Mouse (Mus musculus) embryonic fibroblast, embryonic 13.5 days (primary cell): ENCODE measurements around the gene Myo5c. TPM values are rescaled to one million over a fixed set of nuclear protein-coding genes. Genes with fewer than 3 reads are reported as not detected.

ENCODE experiments used
- H3K27ac ChIP-seq: 2 replicates; pipeline ENCODE4 v1.5.1; 2012; ENCODE audit warnings: low read length, control low read depth, inconsistent platforms; ENCODE audit not compliant: insufficient read depth
- H3K4me1 ChIP-seq: 2 replicates; pipeline ENCODE4 v1.6.1; 2011; ENCODE audit warnings: low read length; ENCODE audit not compliant: control insufficient read depth, insufficient read depth
- H3K4me3 ChIP-seq: 2 replicates; pipeline ENCODE4 v1.5.1; 2011; ENCODE audit warnings: mild to moderate bottlenecking, control low read depth, low read length; ENCODE audit not compliant: insufficient read depth
- CTCF ChIP-seq: IDR thresholded peaks from 2 replicates; pipeline ENCODE4 v1.5.1; 2011; ENCODE audit warnings: mild to moderate bottlenecking, control low read depth, low read length, moderate library complexity, borderline replicate concordance; ENCODE audit not compliant: insufficient read depth
- POLR2A ChIP-seq: IDR thresholded peaks from 2 replicates; pipeline ENCODE4 v1.6.1; 2011; ENCODE audit warnings: low read depth, mild to moderate bottlenecking, control low read depth, low read length, moderate library complexity
- polyA plus RNA-seq: library from polyadenylated mRNA; stranded (reverse); fragments of >200 nt; gene quantifications from 2 replicates; pipeline ENCODE4 v1.2.4, GENCODE M21; 2011; ENCODE audit warnings: low read depth; ENCODE audit not compliant: missing spikeins, insufficient read length

Myo5c gene
- polyA plus RNA-seq, 1 experiment = 1.9 TPM

GRCm38 (mm10) chr9:75348641-75349040 is 116.8 kb downstream of the Myo5c start:
- Histone ChIP-seq H3K4me1 (no peaks in the 10 kb centered on the region), H3K4me3 (no peak overlapping the region), H3K27ac (no peak overlapping the region)
- TF ChIP-seq CTCF (no peak), POLR2A (no peak)

DNA sequence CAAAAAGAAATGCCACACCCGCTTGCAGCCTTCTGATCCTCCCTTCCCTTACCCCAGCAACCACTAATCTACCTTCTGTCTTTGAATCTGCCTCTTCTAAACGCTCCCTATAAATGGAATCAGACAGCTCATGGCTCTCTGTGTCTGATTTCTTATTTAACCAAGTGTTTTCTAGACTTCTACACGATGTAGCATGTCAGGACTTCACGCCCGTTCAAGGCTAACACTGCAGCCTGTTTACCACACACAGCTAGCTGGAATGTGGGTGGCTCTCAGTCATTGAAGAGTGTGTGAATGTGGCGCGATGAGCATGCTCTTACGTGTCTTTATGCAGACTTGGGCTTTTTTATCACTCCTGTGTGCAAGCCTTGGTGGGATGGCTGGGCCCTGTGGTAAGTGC is 121.3 kb downstream of the Myo5c start:
- Histone ChIP-seq H3K4me3 (no peak overlapping the region), H3K27ac (no peak overlapping the region)
- TF ChIP-seq POLR2A = no peak
- TF ChIP-seq CTCF = no peak

More for the DNA sequence above, 121.3 kb downstream of the Myo5c start:
- H3K4me1 ChIP-seq = no peaks in the 10 kb centered on the region

Other genes with a start within 250 kb of the Myo5c start
- 220 and 227 TPM in 2 replicates for gene Arpp19, start 194.4 kb upstream of the Myo5c start, polyA plus RNA-seq
- gene Myo5a, start 161.0 kb upstream of the Myo5c start, polyA plus RNA-seq = 103 and 123 TPM in 2 replicates
- gene Gnb5, start 74.3 kb downstream of the Myo5c start, polyA plus RNA-seq = 23.1 and 24.0 TPM in 2 replicates
- not detected in 2 replicates for gene Bcl2l10, start 115.7 kb downstream of the Myo5c start, polyA plus RNA-seq
- gene Mapk6, start 178.0 kb downstream of the Myo5c start, polyA plus RNA-seq = 107 and 120 TPM in 2 replicates
- 29.6 and 30.6 TPM in 2 replicates for gene Leo1, start 209.5 kb downstream of the Myo5c start, polyA plus RNA-seq